Mouse (Mus musculus): ENCODE results near the gene Ptprm.

GRCm38 (mm10) chr17:66960557-66960956, 393.7 kb downstream of the Ptprm start:
- TF ChIP-seq CTCF (IDR thresholded peaks at IDR 0.05; ENCODE audit: borderline replicate concordance, insufficient read depth, low read length) (no peak), POLR2A (IDR thresholded peaks at IDR 0.05; ENCODE audit: low read depth, low read length) (no peak)

Measured in embryonic fibroblast, embryonic 13.5 days (primary cell).